Mouse (Mus musculus) MEL (cell line): Measurements from ENCODE around the gene Sppl3. TPM values are rescaled to one million over a fixed set of nuclear protein-coding genes. Genes with fewer than 3 reads are reported as not detected.

ENCODE experiments used
- DNase-seq: peaks from one replicate; pipeline ENCODE4 v3.0.0; 2011; ENCODE audit warnings: low read depth, low spot score
- H3K27ac ChIP-seq: 2 replicates; pipeline ENCODE4 v1.5.1; 2012; ENCODE audit warnings: low read depth, mild to moderate bottlenecking, control low read depth, low read length, moderate library complexity; ENCODE audit not compliant: control insufficient read depth
- H3K27me3 ChIP-seq, 2 experiments: fragments of 150-350 bp in 1 of 2; sonication (generic) in 1 of 2; 2 replicates each; pipeline ENCODE4 v1.6.1; 2012; ENCODE audit warnings: low read length in 2 of 2, mild to moderate bottlenecking in 2 of 2, improper control_type of control experiment in 1 of 2, moderate library complexity in 1 of 2; ENCODE audit not compliant: insufficient read depth in 2 of 2, control insufficient read depth in 1 of 2
- H3K36me3 ChIP-seq, 2 experiments: 2 replicates each; pipeline ENCODE4 v1.6.1; 2012 to 2014; ENCODE audit warnings: low read length in 2 of 2, improper control_type of control experiment in 1 of 2, inconsistent platforms in 1 of 2, mild to moderate bottlenecking in 1 of 2; ENCODE audit not compliant: insufficient read depth in 2 of 2, control insufficient read depth in 1 of 2
- H3K4me1 ChIP-seq, 2 experiments: fragments of 150-350 bp in 1 of 2; sonication (generic) in 1 of 2; 2 replicates each; pipeline ENCODE4 v1.6.1; 2012; ENCODE audit warnings: low read length in 2 of 2, improper control_type of control experiment in 1 of 2, mild to moderate bottlenecking in 1 of 2; ENCODE audit not compliant: insufficient read depth in 2 of 2, control insufficient read depth in 1 of 2
- H3K4me3 ChIP-seq, 2 experiments: fragments of 150-350 bp in 1 of 2; sonication (generic) in 1 of 2; 2 replicates each; pipeline ENCODE4 v1.5.1; 2012; ENCODE audit warnings: low read depth in 2 of 2, low read length in 2 of 2, mild to moderate bottlenecking in 2 of 2, moderate library complexity in 2 of 2, control low read depth in 1 of 2, improper control_type of control experiment in 1 of 2; ENCODE audit not compliant: control insufficient read depth in 1 of 2, insufficient read depth in 1 of 2
- H3K79me2 ChIP-seq: 2 replicates; pipeline ENCODE4 v1.6.1; 2012; ENCODE audit warnings: mild to moderate bottlenecking, low read length, moderate library complexity; ENCODE audit not compliant: control insufficient read depth, poor library complexity, insufficient read depth
- H3K9ac ChIP-seq: 2 replicates; pipeline ENCODE4 v1.6.1; 2012; ENCODE audit warnings: low read depth, mild to moderate bottlenecking, control low read depth, low read length, moderate library complexity; ENCODE audit not compliant: control insufficient read depth, poor library complexity, severe bottlenecking
- H3K9me3 ChIP-seq: fragments of 150-350 bp; sonication (generic); replicated peaks from 2 replicates; pipeline ENCODE4 v1.6.1; 2012; ENCODE audit warnings: mild to moderate bottlenecking, low read length, improper control_type of control experiment, moderate library complexity; ENCODE audit not compliant: insufficient read depth
- CHD1 ChIP-seq: IDR thresholded peaks from 2 replicates; pipeline ENCODE4 v1.6.1; 2012; ENCODE audit warnings: low read depth, mild to moderate bottlenecking, inconsistent platforms, low read length, improper control_type of control experiment
- E2F4 ChIP-seq: IDR thresholded peaks from 2 replicates; pipeline ENCODE4 v1.6.1; 2011; ENCODE audit warnings: low read depth, low read length, improper control_type of control experiment, borderline replicate concordance
- EP300 ChIP-seq, 2 experiments: IDR thresholded peaks; 2 replicates each; pipeline ENCODE4 v1.6.1; 2011; ENCODE audit warnings: improper control_type of control experiment in 2 of 2, low read length in 2 of 2, low read depth in 1 of 2, mild to moderate bottlenecking in 1 of 2
- ETS1 ChIP-seq: IDR thresholded peaks from 2 replicates; pipeline ENCODE4 v1.6.1; 2012; ENCODE audit warnings: low read depth, mild to moderate bottlenecking, inconsistent platforms, low read length, improper control_type of control experiment, moderate library complexity
- GABPA ChIP-seq: IDR thresholded peaks from 2 replicates; pipeline ENCODE4 v1.6.1; 2012; ENCODE audit warnings: low read depth, mild to moderate bottlenecking, inconsistent platforms, low read length, improper control_type of control experiment, moderate library complexity
- GATA1 ChIP-seq: IDR thresholded peaks from 2 replicates; pipeline ENCODE4 v1.6.1; 2011; ENCODE audit warnings: low read depth, low read length, improper control_type of control experiment
- HCFC1 ChIP-seq: IDR thresholded peaks from 2 replicates; pipeline ENCODE4 v1.6.1; 2012; ENCODE audit warnings: low read depth, mild to moderate bottlenecking, inconsistent platforms, low read length, improper control_type of control experiment, moderate library complexity
- JUND ChIP-seq: IDR thresholded peaks from 2 replicates; pipeline ENCODE4 v1.6.1; 2011; ENCODE audit warnings: low read depth, mild to moderate bottlenecking, improper control_type of control experiment, low read length
- KAT2A ChIP-seq: conservative IDR thresholded peaks from 2 replicates; pipeline ENCODE4 v1.6.1; 2012; ENCODE audit warnings: low read depth, low read length, improper control_type of control experiment, inconsistent platforms
- MAX ChIP-seq: IDR thresholded peaks from 2 replicates; pipeline ENCODE4 v1.6.1; 2011; ENCODE audit warnings: low read length, improper control_type of control experiment
- MXI1 ChIP-seq: IDR thresholded peaks from 2 replicates; pipeline ENCODE4 v1.6.1; 2011; ENCODE audit warnings: mild to moderate bottlenecking, low read depth, low read length, improper control_type of control experiment
- MYB ChIP-seq: IDR thresholded peaks from 2 replicates; pipeline ENCODE4 v1.6.1; 2011; ENCODE audit warnings: mild to moderate bottlenecking, low read depth, low read length, improper control_type of control experiment
- MYC ChIP-seq: IDR thresholded peaks from 2 replicates; pipeline ENCODE4 v1.6.1; 2011; ENCODE audit warnings: low read depth, mild to moderate bottlenecking, low read length, improper control_type of control experiment, moderate library complexity
- NRF1 ChIP-seq: IDR thresholded peaks from 2 replicates; pipeline ENCODE4 v1.6.1; 2014; ENCODE audit warnings: low read depth, mild to moderate bottlenecking, inconsistent platforms, low read length, improper control_type of control experiment, moderate library complexity; ENCODE audit not compliant: poor library complexity, insufficient read depth, severe bottlenecking
- POLR2A ChIP-seq, 2 experiments: IDR thresholded peaks; 2 replicates each; pipeline ENCODE4 v1.6.1; 2011 to 2012; ENCODE audit warnings: low read length in 2 of 2, mild to moderate bottlenecking in 2 of 2, control low read depth in 1 of 2, improper control_type of control experiment in 1 of 2, low read depth in 1 of 2, moderate library complexity in 1 of 2; ENCODE audit not compliant: control insufficient read depth in 1 of 2, insufficient read depth in 1 of 2, poor library complexity in 1 of 2
- POLR2AphosphoS5 ChIP-seq: IDR thresholded peaks from 2 replicates; pipeline ENCODE4 v1.6.1; 2012; ENCODE audit warnings: low read depth, borderline replicate concordance, mild to moderate bottlenecking, inconsistent platforms, low read length, moderate library complexity, mixed read lengths
- RAD21 ChIP-seq: IDR thresholded peaks from 2 replicates; pipeline ENCODE4 v1.6.1; 2011; ENCODE audit warnings: mild to moderate bottlenecking, low read depth, low read length, improper control_type of control experiment
- RCOR1 ChIP-seq: IDR thresholded peaks from 2 replicates; pipeline ENCODE4 v1.6.1; 2012; ENCODE audit warnings: low read depth, mild to moderate bottlenecking, inconsistent platforms, low read length, improper control_type of control experiment
- SIN3A ChIP-seq: IDR thresholded peaks from 2 replicates; pipeline ENCODE4 v1.6.1; 2012; ENCODE audit warnings: low read length, improper control_type of control experiment, inconsistent platforms
- SMC3 ChIP-seq: IDR thresholded peaks from 2 replicates; pipeline ENCODE4 v1.6.1; 2011; ENCODE audit warnings: low read depth, low read length, improper control_type of control experiment
- TAL1 ChIP-seq: IDR thresholded peaks from 2 replicates; pipeline ENCODE4 v1.6.1; 2012; ENCODE audit warnings: mild to moderate bottlenecking, inconsistent platforms, low read length, moderate library complexity, mixed read lengths
- TBP ChIP-seq: IDR thresholded peaks from 2 replicates; pipeline ENCODE4 v1.8.0; 2011; ENCODE audit warnings: low read depth, low read length, improper control_type of control experiment
- TCF12 ChIP-seq: IDR thresholded peaks from 2 replicates; pipeline ENCODE4 v1.6.1; 2014; ENCODE audit warnings: low read depth, mild to moderate bottlenecking, inconsistent platforms, low read length, improper control_type of control experiment, moderate library complexity
- UBTF ChIP-seq: IDR thresholded peaks from 2 replicates; pipeline ENCODE4 v1.6.1; 2012; ENCODE audit warnings: low read depth, mild to moderate bottlenecking, inconsistent platforms, low read length, improper control_type of control experiment, moderate library complexity, borderline replicate concordance; ENCODE audit not compliant: insufficient read depth
- ZC3H11A ChIP-seq: IDR thresholded peaks from 2 replicates; pipeline ENCODE4 v1.6.1; 2012; ENCODE audit warnings: low read depth, mild to moderate bottlenecking, inconsistent platforms, low read length, improper control_type of control experiment
- polyA plus RNA-seq, 2 experiments: library from polyadenylated mRNA; stranded (reverse) in 1 of 2; unstranded in 1 of 2; fragments of >175 nt in 1 of 2; fragments of >200 nt in 1 of 2; gene quantifications; 2 replicates each; pipeline versions ENCODE4 v1.2.1 to v1.2.4; 2012; ENCODE audit warnings: low replicate concordance in 2 of 2, low read depth in 1 of 2; ENCODE audit not compliant: insufficient read length in 2 of 2, insufficient read depth in 1 of 2, missing spikeins in 1 of 2
- total RNA-seq: library from RNA; depleted of rRNA; stranded (reverse); fragments of 300-350 nt; gene quantifications from 2 replicates; pipeline ENCODE4 v1.2.3, GENCODE M21; 2012

The Sppl3 gene
- total and polyA plus RNA-seq, 3 experiments: 25.8 to 50.9 TPM; not detected in 1

GRCm38 (mm10) chr5:115071096-115071901 is 60.4 kb downstream of the Sppl3 start:
- H3K79me2 ChIP-seq: peaks cover 17% of the 10 kb centered on the region
- H3K36me3 ChIP-seq: peaks cover 0 to 78% of the 10 kb centered on the region in 2 experiments; a peak in 3 of 4 replicates
- peak; percentile 96 for DNase-seq
- no peaks in the 10 kb centered on the region for H3K9me3 ChIP-seq
- H3K4me1 ChIP-seq: peaks cover 33 to 74% of the 10 kb centered on the region in 2 experiments
- H3K27ac ChIP-seq: peak overlapping the region; percentile 97
- peak overlapping the region; percentile 46 for H3K9ac ChIP-seq
- 0 out of 4 replicates have a peak overlapping the region, but pooled peaks of 1 of the 2 experiments have one; percentile 1 for H3K4me3 ChIP-seq
- TF ChIP-seq JUND (no peak), E2F4 (no peak), RAD21 (no peak), ZC3H11A (no peak), EP300 (IDR thresholded peaks at IDR 0.05; ENCODE audit: low read depth in 1 of 2, low read length in 2 of 2) (peak; percentile 54 to 90), TBP (peak; percentile 81; the same call in 1 of the 2 replicates), GABPA (0 out of 2 replicates have a peak, but pooled peaks have one; percentile 56), POLR2AphosphoS5 (no peak), NRF1 (peak; percentile 38; the same call in 1 of the 2 replicates), SMC3 (no peak), KAT2A (no peak), CHD1 (no peak), MAX (no peak), TAL1 (peak; percentile 69), MYB (peak; percentile 63; the same call in 1 of the 2 replicates), SIN3A (peak; percentile 74), ETS1 (peak; percentile 89), GATA1 (peak; percentile 90), HCFC1 (peak; percentile 35; the same call in 1 of the 2 replicates), POLR2A (IDR thresholded peaks at IDR 0.05; ENCODE audit: control insufficient read depth in 1 of 2, insufficient read depth in 1 of 2, low read depth in 1 of 2, low read length in 2 of 2, poor library complexity in 1 of 2) (peak in 1 of 2 experiments; percentile 50; a peak in 2 of 4 replicates), TCF12 (peak; percentile 79), MYC (0 out of 2 replicates have a peak, but pooled peaks have one; percentile 51), UBTF (no peak), MXI1 (peak; percentile 19; the same call in 1 of the 2 replicates), RCOR1 (no peak)
- no peaks in the 10 kb centered on the region for H3K27me3 ChIP-seq
